In genomic region chr4:132181721-132182658, GRCm38 (mm10) we compare ENCODE assay signal across 11 mouse cellular contexts. TPM values are rescaled to one million over a fixed set of nuclear protein-coding genes. Genes with fewer than 3 reads are reported as not detected.
DNase-seq lines count a peak whose midpoint lies in the region; ATAC-seq and TF ChIP-seq lines count a peak whose summit lies in the region.
"Had no signal": no experiment of that assay in that cellular context is flagged by ENCODE, and none has a peak within 500 bp of the region (broad histone marks: within the 10 kb centered on the region; RNA-seq: fewer than 3 reads in every experiment).

No protein-coding gene starts in this region.

- no peak overlapping the region for H3K27ac ChIP-seq in liver, postnatal 0 days (ENCODE audit: low read depth)
- no peak overlapping the region for H3K27ac ChIP-seq in liver, embryonic 11.5 days (ENCODE audit: low read depth, low read length)
- no peak overlapping the region for H3K27ac ChIP-seq in MEL (ENCODE audit: control insufficient read depth, low read depth, low read length)
- H3K27ac ChIP-seq: midbrain, embryonic 10.5 days had no signal

- intact Hi-C loops in left cerebral cortex, postnatal 10 days (cut with DNase I), result no loop called here

- H3K36me3 ChIP-seq in liver, postnatal 0 days (replicated peaks; ENCODE audit: insufficient read depth, low read length), result peaks cover 23% of the 10 kb centered on the region
- H3K36me3 ChIP-seq in liver, embryonic 11.5 days (ENCODE audit: control insufficient read depth, insufficient read depth, low read length), result peaks cover 21% of the 10 kb centered on the region
- H3K36me3 ChIP-seq in MEL (ENCODE audit: control insufficient read depth in 1 of 2, insufficient read depth in 2 of 2, low read length in 2 of 2), result peaks cover 0 to 16% of the 10 kb centered on the region in 2 experiments; a peak in 2 of 4 replicates

- H3K4me1 ChIP-seq in liver, postnatal 0 days (ENCODE audit: insufficient read depth), result no peaks in the 10 kb centered on the region
- H3K4me1 ChIP-seq in liver, embryonic 11.5 days (replicated peaks; ENCODE audit: control insufficient read depth, insufficient read depth, low read length), result no peaks in the 10 kb centered on the region
- H3K4me1 ChIP-seq in MEL (ENCODE audit: control insufficient read depth in 1 of 2, insufficient read depth in 2 of 2, low read length in 2 of 2), result no peaks in the 10 kb centered on the region
- H3K4me1 ChIP-seq: midbrain, embryonic 10.5 days had no signal

- no peak overlapping the region for H3K4me3 ChIP-seq in liver, postnatal 0 days (ENCODE audit: low read depth, low read length)
- H3K4me3 ChIP-seq in liver, embryonic 11.5 days (ENCODE audit: low read depth, low read length), result no peak overlapping the region
- no peak overlapping the region for H3K4me3 ChIP-seq in MEL (ENCODE audit: control insufficient read depth in 1 of 2, insufficient read depth in 1 of 2, low read depth in 2 of 2, low read length in 2 of 2)
- H3K4me3 ChIP-seq: midbrain, embryonic 10.5 days had no signal

- no peak for TF ChIP-seq EP300 in liver, postnatal 0 days (IDR thresholded peaks at IDR 0.05; ENCODE audit: low read depth)
- no peak for TF ChIP-seq EP300 in MEL (IDR thresholded peaks at IDR 0.05; ENCODE audit: low read depth in 1 of 2, low read length in 2 of 2)

- no peaks in the 10 kb centered on the region for H3K79me2 ChIP-seq in MEL (ENCODE audit: control insufficient read depth, insufficient read depth, low read length, poor library complexity)

- ATAC-seq in liver, postnatal 0 days, result no peak
- no peak for ATAC-seq in liver, embryonic 11.5 days (replicated peaks; ENCODE audit: low FRiP score)
- ATAC-seq: activated CD4-positive, CD25-positive, alpha-beta regulatory T cell, adult 4 months; forebrain, embryonic 16.5 days had no signal

- DNase-seq in liver, postnatal 0 days, result no peak
- DNase-seq in liver, embryonic 11.5 days (ENCODE audit: low spot score), result no peak
- no peak for DNase-seq in MEL (ENCODE audit: low read depth, low spot score)
- DNase-seq in embryo, embryonic 11 days, result peak; percentile 49
- peak; percentile 61 to 75 for DNase-seq in kidney, postnatal 4 days
- no peak for DNase-seq in left cerebral cortex, postnatal 10 days (ENCODE audit: extremely low spot score in 1 of 2, low spot score in 2 of 2)
- no peak for DNase-seq in cerebellum, adult 9-11 months
- DNase-seq: cerebellum, adult 9-10 months had no signal

- H3K9ac ChIP-seq in liver, postnatal 0 days (replicated peaks), result no peak overlapping the region
- H3K9ac ChIP-seq in liver, embryonic 11.5 days (ENCODE audit: low read depth, low read length), result no peak overlapping the region
- no peak overlapping the region for H3K9ac ChIP-seq in MEL (ENCODE audit: control insufficient read depth, low read depth, low read length, poor library complexity, severe bottlenecking)

- TF ChIP-seq POLR2A in MEL (IDR thresholded peaks at IDR 0.05; ENCODE audit: control insufficient read depth in 1 of 2, insufficient read depth in 1 of 2, low read depth in 1 of 2, low read length in 2 of 2, poor library complexity in 1 of 2), result no peak

- WGBS in liver, postnatal 0 days (ENCODE audit: insufficient replicate concordance), result 66% methylated on average over 22 of the region's 22 CpGs
- 71% methylated on average over 22 of the region's 22 CpGs for WGBS in liver, embryonic 11.5 days

- H3K9me3 ChIP-seq in liver, postnatal 0 days (ENCODE audit: low read length), result no peaks in the 10 kb centered on the region
- no peaks in the 10 kb centered on the region for H3K9me3 ChIP-seq in liver, embryonic 11.5 days (ENCODE audit: control insufficient read depth, low read length)
- no peaks in the 10 kb centered on the region for H3K9me3 ChIP-seq in MEL (replicated peaks; ENCODE audit: insufficient read depth, low read length)
- H3K9me3 ChIP-seq: midbrain, embryonic 10.5 days had no signal

- TF ChIP-seq RAD21 in MEL (IDR thresholded peaks at IDR 0.05; ENCODE audit: low read depth, low read length), result no peak

- peak; percentile 31; the same call in 1 of the 2 replicates for TF ChIP-seq CTCF in liver, postnatal 0 days (IDR thresholded peaks at IDR 0.05; ENCODE audit: low read depth)
- peak in 2 of 3 experiments; percentile 28 to 40; a peak in 4 of 6 replicates for TF ChIP-seq CTCF in MEL (IDR thresholded peaks at IDR 0.05 in 2 of 3, conservative IDR thresholded peaks at IDR 0.05 in 1 of 3; ENCODE audit: control insufficient read depth in 1 of 3, insufficient read depth in 1 of 3, low read depth in 2 of 3, low read length in 3 of 3, poor library complexity in 1 of 3, severe bottlenecking in 1 of 3)

- no peak overlapping the region for H3K4me2 ChIP-seq in liver, postnatal 0 days (ENCODE audit: low read depth, low read length)
- no peak overlapping the region for H3K4me2 ChIP-seq in liver, embryonic 11.5 days

- no peaks in the 10 kb centered on the region for H3K27me3 ChIP-seq in liver, postnatal 0 days (ENCODE audit: insufficient read depth, low read length)
- H3K27me3 ChIP-seq in liver, embryonic 11.5 days (replicated peaks; ENCODE audit: control insufficient read depth, insufficient read depth, low read length), result no peaks in the 10 kb centered on the region
- H3K27me3 ChIP-seq in MEL (ENCODE audit: control insufficient read depth in 1 of 2, insufficient read depth in 2 of 2, low read length in 2 of 2), result no peaks in the 10 kb centered on the region

TF ChIP-seq in MEL, 35 proteins besides CTCF, POLR2A, EP300 and RAD21:
- TF ChIP-seq ZMIZ1 (IDR thresholded peaks at IDR 0.05; ENCODE audit: low read depth, low read length) (no peak), SMC3 (IDR thresholded peaks at IDR 0.05; ENCODE audit: low read depth, low read length) (peak; percentile 38), MAZ (IDR thresholded peaks at IDR 0.05; ENCODE audit: low read depth, low read length) (no peak)
TF ChIP-seq in MEL: peak in this region for 1.

RNA-seq across cellular contexts. Expression of gene Ythdf2, which starts 30.1 kb away (rescaled TPM):
- 26.9 and 27.6 TPM in 2 replicates for polyA plus RNA-seq in liver, postnatal 0 days (2015; fragmentation: Nextera tagmentation; extraction: Ambion mirVana)
- 82.6 and 87.3 TPM in 2 replicates for polyA plus RNA-seq in liver, embryonic 11.5 days (2014; fragmentation: Nextera tagmentation; extraction: Ambion mirVana)
- 78.2 and 80.4 TPM in 2 replicates for total RNA-seq in MEL (2012; rRNA removed)
- polyA plus RNA-seq in MEL (2012; ENCODE audit: insufficient read depth in 1 of 2, insufficient read length in 2 of 2, low read depth in 1 of 2, low replicate concordance in 2 of 2, missing spikeins in 1 of 2), result 100 to 1,000 TPM; 103 to 979 TPM
- total RNA-seq in left cerebral cortex, postnatal 10 days (2021), result 10 to 100 TPM; 47.4 to 49.4 TPM

RNA-seq across cellular contexts. Expression of gene Oprd1, which starts 37.7 kb away (rescaled TPM):
- polyA plus RNA-seq in liver, postnatal 0 days (2015; fragmentation: Nextera tagmentation; extraction: Ambion mirVana), result not detected in 2 replicates
- 0.45 and 0.56 TPM in 2 replicates for polyA plus RNA-seq in liver, embryonic 11.5 days (2014; fragmentation: Nextera tagmentation; extraction: Ambion mirVana)
- total RNA-seq in MEL (2012; rRNA removed), result not detected in 2 replicates
- polyA plus RNA-seq in MEL (2012; ENCODE audit: insufficient read depth in 1 of 2, insufficient read length in 2 of 2, low read depth in 1 of 2, low replicate concordance in 2 of 2, missing spikeins in 1 of 2), result under 1 TPM in 1 of 2 experiments, not detected in 1; 0.01 TPM
- total RNA-seq in left cerebral cortex, postnatal 10 days (2021), result 1 to 10 TPM; 7.7 to 8.0 TPM
- polyA plus RNA-seq: activated CD4-positive, CD25-positive, alpha-beta regulatory T cell, adult 4 months had no signal

Comparison
In these comparisons a context has a peak if more than half of its experiments do, and no peak if none do; other contexts are left out.
1. DNase-seq: peak in embryo, embryonic 11 days (single experiment) and kidney, postnatal 4 days (2 of 2); none in liver, postnatal 0 days (single experiment), liver, embryonic 11.5 days (single experiment), MEL (single experiment), left cerebral cortex, postnatal 10 days (0 of 2) and cerebellum, adult 9-11 months (single experiment).